Mouse (Mus musculus): Measurements from ENCODE around the gene Map6. TPM values are rescaled to one million over a fixed set of nuclear protein-coding genes. Genes with fewer than 3 reads are reported as not detected.
A peak's percentile ranks its signal among the peaks of the same experiment; 100 is the strongest.
"Not testable (repeated sequence)": the region's sequence is repeated elsewhere in the genome, so short reads cannot be mapped to it uniquely, and the experiment has no call there.

Gene Map6
- total RNA-seq, 2 experiments from 2014 or later: 135 to 137 TPM

- DNase-seq (ENCODE audit: low spot score in 2 of 2): no peak
- intact Hi-C loops (cut with DNase I): no loop called here
Measured at GRCm38 (mm10) chr7:99349782-99350720, 82.8 kb downstream of the Map6 start.

DNA sequence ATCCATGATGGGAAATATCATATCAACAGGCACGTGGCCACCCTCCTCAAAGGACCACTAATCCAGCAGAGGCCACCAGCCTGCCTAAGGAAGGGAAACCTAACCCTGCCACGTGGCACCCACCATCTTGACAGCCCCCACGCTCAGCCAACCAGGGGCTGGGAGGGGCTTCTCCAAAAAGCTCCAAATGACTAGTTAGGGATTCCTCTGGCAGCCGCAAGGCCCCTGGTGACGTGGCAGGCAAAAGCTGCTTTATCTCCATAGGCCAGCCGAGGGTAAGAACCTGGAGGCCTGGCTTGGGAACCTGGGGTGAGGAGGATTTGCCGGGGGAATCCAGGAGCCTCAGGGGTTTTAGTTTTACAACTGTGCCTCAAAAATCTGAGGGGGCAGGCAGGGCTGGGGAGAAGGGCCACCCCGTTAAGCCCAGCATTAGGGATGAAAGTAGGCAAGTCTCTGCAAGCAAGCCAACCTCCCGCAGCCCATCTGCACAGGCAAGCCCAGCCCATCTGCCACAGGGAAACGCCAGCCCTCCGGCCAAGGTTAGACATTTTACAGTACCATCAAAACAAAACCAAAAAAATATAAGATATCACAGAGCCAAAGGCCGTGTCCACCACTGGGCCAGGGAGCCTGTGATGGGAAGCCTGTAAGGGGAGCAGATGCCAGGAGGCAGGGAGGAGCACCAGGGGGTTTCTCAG is 84.0 kb downstream of the Map6 start:
- intact Hi-C loops (cut with DNase I): no loop called here
- DNase-seq (ENCODE audit: low spot score in 2 of 2): no peak

GRCm38 (mm10) chr7:99351802-99352517 is 84.7 kb downstream of the Map6 start:
- intact Hi-C loops (cut with DNase I): no loop called here
- DNase-seq (ENCODE audit: low spot score in 2 of 2): no peak

DNA sequence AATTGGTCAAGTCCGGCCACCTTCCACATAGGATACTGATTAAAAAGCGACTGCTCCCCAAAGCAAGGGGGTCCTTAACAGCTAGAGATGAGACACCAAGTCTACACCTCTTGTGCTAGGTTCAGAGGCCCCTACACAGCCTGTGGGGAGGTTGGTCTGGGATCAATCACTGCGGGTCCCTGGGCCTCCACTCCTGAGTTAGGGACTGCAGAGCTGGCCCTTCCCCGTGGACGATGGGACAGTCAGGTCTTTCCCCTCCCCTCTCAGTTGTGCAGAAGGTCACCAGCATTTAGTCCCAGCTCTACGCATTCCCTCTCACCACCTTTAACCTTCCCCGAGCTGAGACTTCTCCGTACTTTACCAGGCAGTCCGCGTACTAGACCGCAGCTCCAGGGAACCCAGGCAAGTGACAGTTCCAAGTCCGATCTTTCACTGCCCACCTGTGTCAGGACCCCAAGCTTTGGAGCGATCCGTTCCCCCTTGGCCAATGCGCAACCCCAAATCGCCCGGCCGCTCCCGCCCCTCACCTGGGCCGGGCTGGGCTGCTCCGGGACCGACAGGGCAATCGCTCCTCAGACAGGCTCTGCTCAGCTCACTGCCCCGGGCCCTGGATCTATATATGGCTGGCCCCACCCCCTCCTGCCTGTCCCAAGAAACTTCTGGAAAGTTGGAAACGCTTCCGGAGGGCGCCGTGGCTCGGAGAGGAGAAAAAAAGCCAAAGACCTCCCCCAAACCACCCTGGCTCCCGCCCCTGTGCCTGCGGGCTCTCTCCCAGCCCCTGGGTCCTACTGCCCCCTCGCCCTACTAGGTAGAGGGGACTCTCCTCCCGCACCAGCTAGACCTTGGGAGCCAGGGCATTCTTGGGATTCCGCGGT is 85.5 kb downstream of the Map6 start, which contains the start of gene Serpinh1:
Serpinh1 (minus strand) TSS at position 714 of the 875 bp plus-strand sequence.
- intact Hi-C loops (cut with DNase I): no loop called here
- DNase-seq (ENCODE audit: low spot score in 2 of 2): no peak

GRCm38 (mm10) chr7:99355731-99356131 is 88.5 kb downstream of the Map6 start:
- peak; percentile 76 to 90 for DNase-seq (ENCODE audit: low spot score in 2 of 2)
- intact Hi-C loops (cut with DNase I): no loop called here

GRCm38 (mm10) chr7:99356244-99356930 is 89.1 kb downstream of the Map6 start:
- no peak for DNase-seq (ENCODE audit: low spot score in 2 of 2)
- intact Hi-C loops (cut with DNase I): no loop called here

GRCm38 (mm10) chr7:99357201-99357600 is 90.0 kb downstream of the Map6 start:
- intact Hi-C loops (cut with DNase I): no loop called here
- DNase-seq (ENCODE audit: low spot score in 2 of 2): no peak

- intact Hi-C loops (cut with DNase I): no loop called here
- DNase-seq (ENCODE audit: low spot score in 2 of 2): no peak
Measured at GRCm38 (mm10) chr7:99358371-99358770, 91.1 kb downstream of the Map6 start.

GRCm38 (mm10) chr7:99360021-99360802 is 93.0 kb downstream of the Map6 start:
- peak; percentile 60 to 83 for DNase-seq (ENCODE audit: low spot score in 2 of 2)
- intact Hi-C loops (cut with DNase I): no loop called here

DNA sequence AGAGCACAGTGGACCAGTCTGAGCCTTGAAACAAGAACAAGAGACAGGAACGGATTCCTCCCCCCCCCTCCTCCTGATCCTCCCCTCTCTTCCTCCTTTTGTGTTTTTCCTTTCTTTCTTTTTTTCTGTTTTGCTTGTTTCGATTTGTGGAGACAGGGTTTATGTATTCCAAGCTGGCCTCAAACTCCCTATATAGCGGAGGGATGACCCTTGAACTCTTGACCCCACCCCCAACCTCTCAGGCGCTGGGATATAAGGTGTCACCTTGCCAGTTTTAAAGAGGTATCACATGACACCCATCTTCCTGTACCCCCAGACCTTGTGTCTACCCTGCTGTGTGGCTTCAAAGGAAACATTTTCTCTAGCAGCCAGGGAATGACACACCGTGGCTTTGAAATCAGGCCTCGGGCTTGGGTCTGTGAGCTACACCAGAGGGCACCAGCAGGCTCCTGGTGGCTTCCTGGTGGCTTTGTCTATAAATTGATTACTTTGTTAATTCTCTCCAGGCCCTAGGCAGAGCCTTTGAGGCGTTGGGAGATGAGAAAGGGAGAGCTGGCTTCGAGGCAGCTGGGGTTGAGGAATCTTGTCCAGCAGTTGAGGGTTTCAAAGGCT is 93.7 kb downstream of the Map6 start:
- DNase-seq (ENCODE audit: low spot score in 2 of 2): no peak
- intact Hi-C loops (cut with DNase I): no loop called here

- no peak for DNase-seq (ENCODE audit: low spot score in 2 of 2)
- intact Hi-C loops (cut with DNase I): no loop called here
Measured at GRCm38 (mm10) chr7:99362137-99362536, 94.9 kb downstream of the Map6 start.

DNA sequence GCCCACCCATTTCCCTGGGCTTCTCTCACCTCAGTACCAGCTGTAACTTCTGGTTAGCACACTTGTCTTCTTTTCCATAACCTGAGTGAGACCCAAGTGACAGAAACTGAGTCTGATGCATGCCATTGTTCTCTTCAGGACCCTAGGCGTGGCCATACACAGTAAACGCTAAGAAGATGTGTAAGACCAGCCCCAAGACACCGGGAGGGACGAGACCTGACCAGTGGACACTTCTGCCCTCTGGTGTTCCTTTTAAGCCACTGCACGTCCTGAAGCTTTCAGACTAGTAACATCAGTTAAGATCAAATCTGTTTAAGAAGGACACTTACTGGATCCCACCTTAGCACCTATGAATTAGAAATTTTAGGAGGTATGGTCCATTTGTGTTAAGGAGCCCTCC is 97.8 kb downstream of the Map6 start:
- peak; percentile 78 to 85 for DNase-seq (ENCODE audit: low spot score in 2 of 2)
- intact Hi-C loops (cut with DNase I): loop anchor here (1.0 to 5.0 kb wide), 2 partner anchors 32 to 98 kb away; partner anchors contain the start of gene Map6

DNA sequence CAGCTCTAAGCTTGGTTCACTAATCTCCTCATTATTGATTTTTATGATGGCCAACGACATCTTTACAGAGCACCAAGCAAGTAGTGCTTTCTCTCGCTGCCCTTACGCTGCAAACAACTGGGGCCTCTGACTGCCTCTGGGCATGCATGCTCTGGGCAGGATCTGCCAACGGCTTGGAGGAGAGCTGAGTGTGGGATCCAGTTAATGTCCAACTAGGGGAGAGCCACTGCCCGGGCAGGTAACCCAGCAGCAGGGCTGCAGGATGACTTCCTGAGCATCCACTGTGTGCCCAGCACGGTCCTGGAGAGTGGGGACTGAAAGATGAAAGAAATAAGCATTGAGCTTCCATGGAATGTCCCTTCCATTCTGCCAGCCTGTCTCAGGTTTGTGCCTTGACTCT is 99.5 kb downstream of the Map6 start:
- no peak for DNase-seq (ENCODE audit: low spot score in 2 of 2)
- intact Hi-C loops (cut with DNase I): loop anchor here (5.0 kb wide), 1 partner anchor 99 kb away; the partner anchor contains the start of gene Map6

GRCm38 (mm10) chr7:99374325-99374724 is 107.1 kb downstream of the Map6 start:
- DNase-seq (ENCODE audit: low spot score in 2 of 2); intact Hi-C loops (cut with DNase I): not testable (repeated sequence)

GRCm38 (mm10) chr7:99375455-99375854 is 108.2 kb downstream of the Map6 start:
- DNase-seq (ENCODE audit: low spot score in 2 of 2): peak; percentile 81 to 83
- intact Hi-C loops (cut with DNase I): loop anchor here (1.0 kb wide), 1 partner anchor 75 kb away; no protein-coding TSS in a partner anchor

- intact Hi-C loops (cut with DNase I): no loop called here
- DNase-seq (ENCODE audit: low spot score in 2 of 2): no peak
Measured at GRCm38 (mm10) chr7:99378870-99379269, 111.6 kb downstream of the Map6 start.
